Mouse (Mus musculus): ENCODE measurements around the gene Gm14139. TPM values are rescaled to one million over a fixed set of nuclear protein-coding genes. Genes with fewer than 3 reads are reported as not detected.
"Not testable (repeated sequence)": the region's sequence is repeated elsewhere in the genome, so short reads cannot be mapped to it uniquely, and the experiment has no call there.

Gm14139 gene
- not detected in 2 replicates for polyA plus RNA-seq (2015; fragmentation: Nextera tagmentation; extraction: Ambion mirVana)

DNA sequence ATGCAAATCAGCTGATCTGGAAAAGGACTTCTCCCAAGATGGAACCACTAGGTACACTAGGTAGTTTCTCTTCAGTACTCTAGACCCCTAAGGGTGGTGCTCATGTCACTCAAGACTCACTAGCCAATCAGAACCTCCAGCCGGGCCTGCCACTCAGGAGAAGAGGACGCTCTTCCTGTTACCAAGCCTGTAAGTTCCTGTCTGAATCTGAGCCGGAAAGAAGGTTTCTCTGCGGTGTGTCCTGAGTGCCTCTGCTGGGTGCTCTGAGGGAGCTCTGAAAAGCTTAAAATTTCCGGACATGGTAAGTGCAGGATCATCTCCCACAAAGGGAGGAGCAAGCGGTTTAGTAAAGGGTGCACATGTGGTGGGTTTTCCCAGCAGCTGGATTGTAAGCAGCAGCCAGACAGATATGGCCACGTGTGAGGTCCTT is at the start of gene Gm14139:
Gm14139 (plus strand) TSS at position 186 of the 430 bp plus-strand sequence.
- not testable (repeated sequence) for H3K4me3 ChIP-seq; H3K9me3 ChIP-seq; H3K9ac ChIP-seq; H3K27ac ChIP-seq; H3K27me3 ChIP-seq (replicated peaks); ATAC-seq (replicated peaks); H3K36me3 ChIP-seq (replicated peaks); H3K4me2 ChIP-seq; H3K4me1 ChIP-seq
- WGBS, result 76% methylated on average over 7 of the region's 7 CpGs

DNA sequence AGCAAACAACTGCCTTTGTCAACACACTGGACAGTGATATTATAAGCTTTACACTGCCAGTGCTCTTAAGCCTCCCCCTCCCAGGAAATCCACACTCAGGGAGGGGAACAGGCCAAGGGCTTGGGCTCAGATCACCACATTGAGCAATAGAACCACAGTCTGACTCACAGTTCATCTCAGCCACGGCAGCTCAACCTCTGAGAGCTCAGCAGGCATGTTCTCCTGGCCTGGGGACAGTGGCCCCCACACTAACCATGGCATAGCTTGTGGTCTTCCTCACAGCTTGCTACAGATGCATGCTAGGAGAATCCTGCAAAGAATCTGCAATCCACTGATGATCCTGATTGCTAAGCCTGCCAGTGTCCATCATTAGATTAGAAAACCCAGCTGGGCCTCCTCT is 49.6 kb upstream of the Gm14139 start:
- not testable (repeated sequence) for H3K27ac ChIP-seq; H3K4me2 ChIP-seq; ATAC-seq (replicated peaks); H3K9ac ChIP-seq; H3K4me3 ChIP-seq; H3K27me3 ChIP-seq (replicated peaks)
- H3K9me3 ChIP-seq, result peaks cover 16% of the 10 kb centered on the region; the same call in 1 of the 2 replicates
- 94% methylated on average over 1 of the region's 1 CpGs for WGBS
- H3K36me3 ChIP-seq (replicated peaks), result peaks cover 30% of the 10 kb centered on the region
- H3K4me1 ChIP-seq, result peaks cover 10% of the 10 kb centered on the region

- H3K36me3 ChIP-seq (replicated peaks), result peaks cover 30% of the 10 kb centered on the region
- H3K27ac ChIP-seq, result no peak overlapping the region
- no peak overlapping the region for H3K4me3 ChIP-seq
- H3K4me2 ChIP-seq, result no peak overlapping the region
- peaks cover 10% of the 10 kb centered on the region for H3K4me1 ChIP-seq
- H3K9me3 ChIP-seq, result peaks cover 16% of the 10 kb centered on the region; the same call in 1 of the 2 replicates
- no peaks in the 10 kb centered on the region for H3K27me3 ChIP-seq (replicated peaks)
- no peak for ATAC-seq (replicated peaks)
- H3K9ac ChIP-seq, result no peak overlapping the region
- WGBS, result 85% methylated on average over 2 of the region's 2 CpGs
Observed at GRCm38 (mm10) chr2:150132773-150133172, 48.8 kb upstream of the Gm14139 start.

DNA sequence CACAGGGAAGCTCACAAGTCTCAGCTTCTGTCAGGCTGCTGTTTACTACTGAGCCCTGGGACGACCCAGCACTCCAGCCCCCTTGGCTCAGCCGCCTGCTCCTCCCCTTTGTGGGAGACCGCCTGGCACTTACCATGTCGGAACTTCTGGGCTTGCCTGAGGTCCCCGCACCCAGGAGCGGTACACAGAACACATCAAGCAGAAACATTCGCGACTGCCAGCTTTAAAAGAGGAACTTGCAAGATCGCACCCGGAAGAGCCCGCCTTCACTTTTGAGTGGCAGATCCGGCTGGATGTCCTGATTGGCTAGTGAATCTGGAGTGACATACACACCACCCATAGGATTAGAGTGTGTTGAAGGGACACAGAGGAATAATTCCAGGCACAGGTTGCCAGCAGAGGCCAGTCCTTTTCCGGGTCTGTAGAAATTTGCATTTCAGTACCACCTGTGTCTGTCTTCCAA is 45.1 kb upstream of the Gm14139 start, which contains the start of gene Zfp120:
Zfp120 (minus strand) TSS at position 274 of the 463 bp plus-strand sequence.
- under 1% methylated on average over 13 of the region's 13 CpGs for WGBS
- Histone ChIP-seq H3K9me3 (no peaks in the 10 kb centered on the region), H3K36me3 (replicated peaks) (peaks cover 16% of the 10 kb centered on the region; the same call in 1 of the 2 replicates), H3K4me2 (peak within 1 kb of the TSS; percentile 52), H3K4me1 (peaks cover 10% of the 10 kb centered on the region), H3K4me3 (peak within 1 kb of the TSS; percentile 89), H3K9ac (peak within 1 kb of the TSS; percentile 70), H3K27ac (peak within 1 kb of the TSS; percentile 77), H3K27me3 (replicated peaks) (no peaks in the 10 kb centered on the region)
- peak; percentile 100 for ATAC-seq (replicated peaks)

GRCm38 (mm10) chr2:150166703-150167102 is 14.9 kb upstream of the Gm14139 start:
- H3K4me3 ChIP-seq, result no peak overlapping the region
- no peaks in the 10 kb centered on the region for H3K27me3 ChIP-seq (replicated peaks)
- H3K9me3 ChIP-seq, result no peaks in the 10 kb centered on the region
- no peak overlapping the region for H3K9ac ChIP-seq
- no peaks in the 10 kb centered on the region for H3K4me1 ChIP-seq
- H3K27ac ChIP-seq, result no peak overlapping the region
- no peaks in the 10 kb centered on the region for H3K36me3 ChIP-seq (replicated peaks)
- no peak overlapping the region for H3K4me2 ChIP-seq
- ATAC-seq (replicated peaks), result no peak

GRCm38 (mm10) chr2:150173833-150174232 is 7.7 kb upstream of the Gm14139 start:
- H3K36me3 ChIP-seq (replicated peaks), result no peaks in the 10 kb centered on the region
- no peak for ATAC-seq (replicated peaks)
- no peak overlapping the region for H3K9ac ChIP-seq
- H3K9me3 ChIP-seq, result no peaks in the 10 kb centered on the region
- no peaks in the 10 kb centered on the region for H3K4me1 ChIP-seq
- H3K4me2 ChIP-seq, result no peak overlapping the region
- no peak overlapping the region for H3K4me3 ChIP-seq
- no peak overlapping the region for H3K27ac ChIP-seq
- H3K27me3 ChIP-seq (replicated peaks), result no peaks in the 10 kb centered on the region

- H3K36me3 ChIP-seq (replicated peaks); H3K9ac ChIP-seq; H3K27ac ChIP-seq; H3K4me1 ChIP-seq; H3K27me3 ChIP-seq (replicated peaks); ATAC-seq (replicated peaks); H3K9me3 ChIP-seq; H3K4me3 ChIP-seq; H3K4me2 ChIP-seq: not testable (repeated sequence)
- WGBS, result 81% methylated on average over 4 of the region's 4 CpGs
Observed at GRCm38 (mm10) chr2:150179579-150179978, 2.0 kb upstream of the Gm14139 start, which contains the start of gene Gm10770. Gm10770 (minus strand) TSS chr2:150179679.

DNA sequence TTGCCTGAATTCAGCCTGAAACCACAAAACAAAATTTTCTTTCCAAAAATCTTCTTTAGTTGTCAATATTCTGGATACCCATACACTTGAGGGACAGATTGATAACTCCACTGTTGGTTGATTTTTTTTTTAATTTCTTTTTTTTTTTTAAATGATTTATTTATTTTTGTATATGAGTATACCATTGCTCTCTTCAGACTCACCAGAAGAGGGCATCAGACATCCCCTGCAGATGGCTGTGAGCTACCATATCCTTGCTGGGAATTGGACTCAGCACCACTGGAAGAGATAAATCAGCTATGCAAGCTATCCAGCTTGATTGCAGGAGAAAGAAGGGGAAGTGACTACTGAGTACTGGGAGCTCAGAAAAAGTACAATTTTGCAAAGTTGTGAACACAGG is 509 bp upstream of the Gm14139 start:
- not testable (repeated sequence) for H3K9ac ChIP-seq; H3K27ac ChIP-seq; H3K4me1 ChIP-seq; H3K27me3 ChIP-seq (replicated peaks); ATAC-seq (replicated peaks); H3K9me3 ChIP-seq; H3K36me3 ChIP-seq (replicated peaks); H3K4me3 ChIP-seq; H3K4me2 ChIP-seq

DNA sequence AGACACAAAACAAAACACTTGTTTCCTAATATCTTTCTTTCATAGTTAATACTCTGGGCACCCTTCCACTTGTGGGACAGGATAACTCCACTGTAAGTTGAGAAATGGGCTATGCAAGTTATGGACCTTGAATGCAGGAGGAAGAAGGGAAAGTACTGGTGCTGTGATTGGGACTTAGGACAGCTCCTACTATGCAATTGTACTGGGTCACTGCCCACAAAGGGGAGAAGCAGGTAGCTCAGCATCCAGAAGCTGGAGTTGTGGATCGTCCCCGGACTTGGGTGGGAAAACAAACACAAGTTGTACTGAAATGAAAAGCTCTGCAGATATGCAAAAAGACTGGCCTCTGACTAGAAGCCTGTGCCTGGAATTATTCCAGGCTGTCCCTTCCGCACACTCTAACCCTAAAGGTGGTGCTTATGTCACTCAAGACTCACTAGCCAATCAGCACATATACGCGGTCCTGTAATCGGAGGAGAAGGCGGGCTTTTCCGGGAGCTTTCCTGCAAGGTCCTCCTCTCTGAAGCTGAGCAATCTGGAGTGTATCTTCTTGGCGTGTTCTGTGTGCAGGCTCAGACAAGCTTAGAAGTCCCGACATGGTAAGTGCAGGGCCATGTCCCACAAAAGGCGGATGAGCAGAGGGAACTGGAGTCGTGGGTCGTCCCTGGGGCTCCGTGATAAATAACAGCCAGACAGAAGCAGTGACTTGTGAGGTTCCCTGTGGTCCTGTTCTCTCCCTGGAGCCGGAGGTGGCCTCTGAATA is 36.2 kb downstream of the Gm14139 start, which contains the start of gene Zfp937:
Zfp937 (plus strand) TSS at position 474 of the 763 bp plus-strand sequence.
- H3K4me1 ChIP-seq; H3K27me3 ChIP-seq (replicated peaks); H3K36me3 ChIP-seq (replicated peaks); H3K9me3 ChIP-seq: not testable (repeated sequence)
- ATAC-seq (replicated peaks), result peak; percentile 100
- Histone ChIP-seq H3K4me3 (peak within 1 kb of the TSS; percentile 45), H3K9ac (peak within 1 kb of the TSS; percentile 45), H3K4me2 (peak within 1 kb of the TSS; percentile 49), H3K27ac (peak within 1 kb of the TSS; percentile 60)
- 4% methylated on average over 15 of the region's 15 CpGs for WGBS

DNA sequence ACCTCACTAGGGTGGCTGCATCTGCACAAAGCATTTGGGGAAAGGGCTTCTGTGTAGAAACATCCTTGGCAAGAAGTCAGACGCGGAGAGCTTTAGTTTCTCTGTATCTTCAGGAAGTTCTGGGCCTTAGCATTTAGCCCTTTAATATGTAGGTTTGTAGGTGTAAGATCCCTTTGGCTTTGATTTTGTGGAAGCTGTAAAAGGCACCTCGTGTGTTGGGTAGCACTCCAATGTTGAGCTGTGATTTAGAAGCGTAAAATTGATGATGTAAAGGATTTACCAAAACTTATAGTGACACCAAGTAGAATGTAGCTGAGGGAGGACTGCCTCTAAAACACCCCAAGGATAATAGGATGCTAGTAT is 36.8 kb downstream of the Gm14139 start:
- H3K27me3 ChIP-seq (replicated peaks); H3K4me1 ChIP-seq; ATAC-seq (replicated peaks); H3K9me3 ChIP-seq; H3K36me3 ChIP-seq (replicated peaks): not testable (repeated sequence)
- peak overlapping the region; percentile 45 for H3K9ac ChIP-seq
- H3K4me2 ChIP-seq, result peak overlapping the region; percentile 49
- H3K4me3 ChIP-seq, result peak overlapping the region; percentile 45
- WGBS, result 14% methylated on average over 4 of the region's 4 CpGs
- H3K27ac ChIP-seq, result peak overlapping the region; percentile 60

- H3K4me2 ChIP-seq; H3K27me3 ChIP-seq (replicated peaks); H3K4me3 ChIP-seq; H3K4me1 ChIP-seq; H3K9ac ChIP-seq; H3K36me3 ChIP-seq (replicated peaks); H3K27ac ChIP-seq; H3K9me3 ChIP-seq; ATAC-seq (replicated peaks): not testable (repeated sequence)
Observed at GRCm38 (mm10) chr2:150223263-150223662, 41.7 kb downstream of the Gm14139 start.
